Mouse (Mus musculus) embryonic facial prominence, embryonic 14.5 days (tissue): ENCODE results near the gene Ccdc28b. TPM values are rescaled to one million over a fixed set of nuclear protein-coding genes. Genes with fewer than 3 reads are reported as not detected.

Source experiments
- ATAC-seq: fragments of 200-750 bp; cut with Nextera tagmentation; 2 replicates; pipeline ENCODE4 v1.8.0; 2017; ENCODE audit warnings: low read depth, moderate number of reproducible peaks, moderate TSS enrichment
- DNase-seq: peaks from one replicate; pipeline ENCODE4 v3.0.0-alpha.2; 2015; ENCODE audit warnings: low spot score
- H3K27ac ChIP-seq: fragments of 300-500 bp; sonication (generic); replicated peaks from 2 replicates; pipeline ENCODE4 v1.5.1; 2014; ENCODE audit warnings: low read depth, mild to moderate bottlenecking, low read length, moderate library complexity
- H3K27me3 ChIP-seq: fragments of 300-500 bp; sonication (generic); replicated peaks from 2 replicates; pipeline ENCODE4 v1.6.1; 2014; ENCODE audit warnings: low read length; ENCODE audit not compliant: control insufficient read depth, insufficient read depth
- H3K36me3 ChIP-seq: fragments of 300-500 bp; sonication (generic); 2 replicates; pipeline ENCODE4 v1.6.1; 2014; ENCODE audit warnings: low read length, mixed read lengths; ENCODE audit not compliant: control insufficient read depth, insufficient read depth
- H3K4me1 ChIP-seq: fragments of 300-500 bp; sonication (generic); 2 replicates; pipeline ENCODE4 v1.6.1; 2014; ENCODE audit warnings: antibody characterized with exemption, low read length; ENCODE audit not compliant: control insufficient read depth, insufficient read depth
- H3K4me2 ChIP-seq: fragments of 300-500 bp; sonication (generic); 2 replicates; pipeline ENCODE4 v1.6.1; 2014; ENCODE audit warnings: low read depth, mild to moderate bottlenecking, low read length, moderate library complexity, mixed read lengths
- H3K4me3 ChIP-seq: fragments of 300-500 bp; sonication (generic); 2 replicates; pipeline ENCODE4 v1.5.1; 2014; ENCODE audit warnings: low read depth, mild to moderate bottlenecking, low read length
- H3K9ac ChIP-seq: fragments of 300-500 bp; sonication (generic); 2 replicates; pipeline ENCODE4 v1.6.1; 2014; ENCODE audit warnings: low read depth, mild to moderate bottlenecking, low read length, moderate library complexity, mixed read lengths
- H3K9me3 ChIP-seq: fragments of 300-500 bp; sonication (generic); 2 replicates; pipeline ENCODE4 v1.6.1; 2016; ENCODE audit warnings: low read length; ENCODE audit not compliant: control insufficient read depth
- WGBS: fragments of 180-500 bp; shearing (Covaris S2); extraction: QIAGEN DNeasy Blood & Tissue Kit; methylation state at CpG from one replicate; pipeline ENCODE4 v1.1.7; 2014; 5-methylcytosine and 5-hydroxymethylcytosine counted together
- polyA plus RNA-seq: library from polyadenylated mRNA; unstranded; fragments of >200 nt; fragmentation: Nextera tagmentation; extraction: Ambion mirVana; gene quantifications from 2 replicates; pipeline ENCODE4 v1.2.1, GENCODE M21; 2014

Ccdc28b gene
- polyA plus RNA-seq, 1 experiment from 2014 or later = 49.7 TPM

DNA sequence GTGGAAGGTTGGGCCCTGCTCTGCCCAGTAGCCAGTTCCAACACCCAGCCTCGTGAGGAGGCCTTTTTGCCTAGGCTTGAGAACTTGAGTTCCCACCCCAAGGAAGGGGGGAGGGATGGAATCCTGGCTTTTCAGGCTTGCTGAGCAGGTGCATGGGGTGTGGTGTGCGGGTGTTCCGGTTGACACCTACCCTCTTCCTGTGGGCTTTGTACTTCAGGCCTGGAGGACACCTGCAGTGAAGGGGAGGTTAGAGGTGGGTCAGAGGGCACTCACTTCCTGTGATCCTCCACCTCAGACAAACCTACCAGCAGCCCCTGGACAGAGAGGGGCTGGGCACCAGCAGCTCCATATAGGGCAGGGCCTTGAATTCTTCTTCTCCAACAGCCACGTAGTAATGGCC, 13.7 kb downstream of the Ccdc28b start:
- H3K4me3 ChIP-seq = no peak overlapping the region
- H3K4me2 ChIP-seq = no peak overlapping the region
- H3K36me3 ChIP-seq = peaks cover 33% of the 10 kb centered on the region
- DNase-seq (no peak), ATAC-seq (no peak)
- no peaks in the 10 kb centered on the region for H3K27me3 ChIP-seq
- no peaks in the 10 kb centered on the region for H3K4me1 ChIP-seq
- H3K9ac ChIP-seq = no peak overlapping the region
- no peaks in the 10 kb centered on the region for H3K9me3 ChIP-seq
- H3K27ac ChIP-seq = no peak overlapping the region
- 94% methylated on average over 4 of the region's 4 CpGs for WGBS

DNA sequence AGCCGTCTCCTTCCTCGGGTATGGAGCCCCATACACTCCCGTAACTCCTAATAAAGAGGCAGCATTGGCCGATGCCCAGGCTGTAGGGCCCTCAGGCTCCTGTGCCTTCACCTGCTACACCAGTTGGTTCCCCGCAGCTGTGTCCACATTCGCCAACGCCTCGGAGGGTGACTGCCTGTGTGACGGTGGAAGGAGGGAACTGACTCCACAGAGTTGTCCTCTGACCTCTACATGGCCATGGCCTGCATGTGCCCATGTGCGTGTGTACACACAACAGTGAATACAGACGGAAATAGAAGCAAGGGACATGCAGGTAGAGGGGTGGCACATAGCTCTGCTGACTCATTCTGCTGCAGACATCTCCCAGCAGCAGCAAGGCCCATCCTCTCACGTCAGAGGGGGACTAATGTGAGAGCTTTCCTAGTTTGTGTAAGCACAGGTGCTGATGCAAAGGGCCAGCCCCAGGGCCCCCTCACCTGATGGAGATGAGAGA, 14.6 kb downstream of the Ccdc28b start:
- DNase-seq = no peak
- no peak; the same call in 1 of the 2 replicates for ATAC-seq
- H3K27me3 ChIP-seq = no peaks in the 10 kb centered on the region
- no peaks in the 10 kb centered on the region for H3K4me1 ChIP-seq
- H3K27ac ChIP-seq = no peak overlapping the region
- H3K4me3 ChIP-seq = no peak overlapping the region
- WGBS = 77% methylated on average over 12 of the region's 12 CpGs
- no peaks in the 10 kb centered on the region for H3K9me3 ChIP-seq
- no peak overlapping the region for H3K9ac ChIP-seq
- peaks cover 40% of the 10 kb centered on the region for H3K36me3 ChIP-seq
- no peak overlapping the region for H3K4me2 ChIP-seq

- no peaks in the 10 kb centered on the region for H3K9me3 ChIP-seq
- H3K4me1 ChIP-seq = no peaks in the 10 kb centered on the region
- ATAC-seq = peak; percentile 90
- H3K36me3 ChIP-seq = peaks cover 44% of the 10 kb centered on the region
- DNase-seq = peak; percentile 90
- H3K27ac ChIP-seq = no peak overlapping the region; the same call in 1 of the 2 replicates
- WGBS = 31% methylated on average over 7 of the region's 7 CpGs
- no peaks in the 10 kb centered on the region for H3K27me3 ChIP-seq
- no peak overlapping the region for H3K4me2 ChIP-seq
- H3K4me3 ChIP-seq = no peak overlapping the region
- peak overlapping the region; percentile 37; the same call in 1 of the 2 replicates for H3K9ac ChIP-seq
Observed at GRCm38 (mm10) chr4:129608426-129609025, 15.2 kb downstream of the Ccdc28b start.

DNA sequence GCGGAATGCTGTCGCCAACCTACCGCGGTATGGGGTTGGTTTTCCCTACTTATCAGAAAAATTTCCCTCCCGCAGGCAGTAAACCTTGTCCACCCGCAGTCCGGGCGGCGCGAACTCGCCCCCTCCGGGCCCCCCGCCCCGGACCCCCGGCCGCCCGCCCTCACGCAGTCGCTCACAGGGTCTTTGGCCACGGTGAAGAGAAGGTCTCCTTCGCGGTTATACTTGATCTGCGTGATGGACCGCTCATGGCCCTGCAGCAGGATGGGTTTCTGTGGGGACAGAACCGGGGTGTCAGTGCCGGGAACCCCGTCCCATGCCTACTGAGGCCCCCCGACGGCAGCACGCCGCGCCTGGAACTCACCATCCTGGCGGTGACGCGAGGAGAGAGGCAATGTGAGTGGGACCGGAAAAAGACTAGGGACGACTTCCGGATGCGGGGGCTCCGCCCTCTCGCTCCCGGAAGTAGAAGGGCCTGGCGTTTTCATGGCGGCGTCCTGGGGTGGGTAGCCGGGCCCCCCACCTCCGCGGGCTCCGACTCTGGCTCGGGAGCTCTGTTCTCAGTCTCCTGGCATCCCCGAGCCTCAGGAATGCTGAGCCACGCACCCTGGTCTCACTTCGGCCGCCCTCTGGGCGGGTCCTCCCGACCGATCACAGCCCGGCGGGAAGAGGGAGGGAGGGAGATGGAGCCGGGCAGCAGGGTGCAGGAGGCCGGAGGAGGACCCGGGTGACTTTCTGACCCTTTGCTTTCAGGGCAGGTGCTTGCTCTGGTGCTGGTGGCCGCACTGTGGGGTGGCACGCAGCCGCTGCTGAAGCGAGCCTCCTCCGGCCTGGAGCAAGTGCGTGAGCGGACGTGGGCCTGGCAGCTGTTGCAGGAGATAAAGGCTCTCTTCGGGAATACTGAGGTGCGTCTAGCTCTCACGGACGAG, 23.3 kb downstream of the Ccdc28b start, which contains the start of the genes Eif3i and Tmem234:
Gene Eif3i (minus strand): TSS at position 416 of the 926 bp plus-strand sequence.
Gene Tmem234 (plus strand): TSS at position 436 of the 926 bp plus-strand sequence.
- ATAC-seq = peak; percentile 93
- H3K36me3 ChIP-seq = peaks cover 57% of the 10 kb centered on the region
- H3K4me3 ChIP-seq = peak within 1 kb of the TSS; percentile 96
- H3K9ac ChIP-seq = peak within 1 kb of the TSS; percentile 93
- WGBS = under 1% methylated on average over 63 of the region's 74 CpGs
- peaks cover 14% of the 10 kb centered on the region for H3K4me1 ChIP-seq
- no peaks in the 10 kb centered on the region for H3K9me3 ChIP-seq
- H3K27ac ChIP-seq = peak within 1 kb of the TSS; percentile 69; the same call in 1 of the 2 replicates
- peak within 1 kb of the TSS; percentile 55 for H3K4me2 ChIP-seq
- DNase-seq = peak; percentile 93
- no peaks in the 10 kb centered on the region for H3K27me3 ChIP-seq

DNA sequence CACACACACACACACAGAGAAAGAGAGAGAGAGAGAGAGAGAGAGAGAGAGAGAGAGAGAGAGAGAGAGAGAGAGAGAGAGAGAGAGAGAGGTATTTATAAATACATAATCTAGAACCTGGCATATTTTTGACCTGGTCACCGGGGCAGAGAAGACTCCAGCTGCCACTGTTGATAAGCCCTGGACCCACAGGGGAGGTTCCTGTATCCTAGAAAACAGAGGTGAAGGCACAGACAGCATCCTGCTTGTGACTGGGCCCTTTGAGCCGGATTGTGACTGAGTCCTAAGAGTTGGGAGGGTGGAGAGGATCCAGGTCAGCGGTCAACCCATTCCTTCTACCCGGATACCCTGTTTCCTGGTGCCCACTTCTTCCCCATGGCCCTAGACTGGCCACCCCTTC, 34.9 kb downstream of the Ccdc28b start:
- Histone ChIP-seq H3K9ac (no peak overlapping the region), H3K4me2 (no peak overlapping the region), H3K4me3 (no peak overlapping the region), H3K4me1 (no peaks in the 10 kb centered on the region; the same call in 1 of the 2 replicates), H3K36me3 (peaks cover 41% of the 10 kb centered on the region), H3K9me3 (no peaks in the 10 kb centered on the region), H3K27me3 (no peaks in the 10 kb centered on the region), H3K27ac (no peak overlapping the region)
- no peak for ATAC-seq
- WGBS = 68% methylated on average over 4 of the region's 4 CpGs
- no peak for DNase-seq

- no peak for ATAC-seq
- no peak overlapping the region for H3K4me3 ChIP-seq
- no peak overlapping the region for H3K27ac ChIP-seq
- WGBS = 40% methylated on average over 1 of the region's 1 CpGs
- DNase-seq = peak; percentile 12
- H3K36me3 ChIP-seq = peaks cover 22% of the 10 kb centered on the region
- H3K27me3 ChIP-seq = no peaks in the 10 kb centered on the region
- no peak overlapping the region for H3K9ac ChIP-seq
- H3K9me3 ChIP-seq = no peaks in the 10 kb centered on the region
- no peak overlapping the region for H3K4me2 ChIP-seq
- H3K4me1 ChIP-seq = no peaks in the 10 kb centered on the region; the same call in 1 of the 2 replicates
Observed at GRCm38 (mm10) chr4:129586943-129587342, 36.8 kb downstream of the Ccdc28b start.

DNA sequence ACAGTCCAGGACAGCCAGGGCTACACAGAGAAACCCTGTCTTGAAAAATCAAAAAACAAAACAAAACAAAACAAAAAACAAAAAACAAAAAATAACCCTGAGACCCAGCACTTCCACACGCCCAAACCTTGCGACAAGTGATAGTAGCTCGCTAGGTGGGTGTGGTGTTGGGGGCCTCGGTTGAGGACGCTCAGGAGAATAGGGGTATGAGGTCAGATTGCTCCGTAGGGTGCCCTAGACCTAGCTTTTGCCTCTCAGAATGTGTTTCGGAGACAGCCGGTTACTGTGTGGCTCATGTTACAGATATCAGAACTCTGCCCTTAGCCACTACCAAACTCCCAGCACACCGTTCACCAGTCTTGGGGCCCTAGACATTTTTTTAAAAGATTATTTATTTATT, 38.0 kb downstream of the Ccdc28b start:
- peak overlapping the region; percentile 68; the same call in 1 of the 2 replicates for H3K4me2 ChIP-seq
- H3K27me3 ChIP-seq = no peaks in the 10 kb centered on the region
- DNase-seq (no peak), ATAC-seq (no peak)
- H3K9me3 ChIP-seq = no peaks in the 10 kb centered on the region
- H3K9ac ChIP-seq = no peak overlapping the region
- no peak overlapping the region for H3K27ac ChIP-seq
- no peaks in the 10 kb centered on the region; the same call in 1 of the 2 replicates for H3K4me1 ChIP-seq
- 71% methylated on average over 9 of the region's 9 CpGs for WGBS
- peaks cover 10% of the 10 kb centered on the region for H3K36me3 ChIP-seq
- no peak overlapping the region for H3K4me3 ChIP-seq

- Histone ChIP-seq H3K4me2 (peak overlapping the region; percentile 68), H3K4me3 (peak overlapping the region; percentile 45), H3K9me3 (no peaks in the 10 kb centered on the region), H3K9ac (peak overlapping the region; percentile 65), H3K27me3 (no peaks in the 10 kb centered on the region), H3K36me3 (peaks cover 3% of the 10 kb centered on the region; the same call in 1 of the 2 replicates), H3K27ac (no peak overlapping the region), H3K4me1 (no peaks in the 10 kb centered on the region; the same call in 1 of the 2 replicates)
- DNase-seq (peak; percentile 85), ATAC-seq (peak; percentile 81)
- WGBS = 1% methylated on average over 36 of the region's 36 CpGs
Observed at GRCm38 (mm10) chr4:129584884-129585608, 38.7 kb downstream of the Ccdc28b start.
